Mouse (Mus musculus): ENCODE measurements around the gene Gm14548. TPM values are rescaled to one million over a fixed set of nuclear protein-coding genes. Genes with fewer than 3 reads are reported as not detected.

Gene Gm14548
- polyA plus RNA-seq, 1 experiment = not detected

Other genes with a start within 250 kb of the Gm14548 start
- gene Leng1, start 232.3 kb downstream of the Gm14548 start, polyA plus RNA-seq (2012; rRNA removed) = 12.0 and 12.9 TPM in 2 replicates
- gene Tmc4, start 220.6 kb downstream of the Gm14548 start, polyA plus RNA-seq (2012; rRNA removed) = 10.8 and 11.7 TPM in 2 replicates
- 112 and 115 TPM in 2 replicates for gene Tsen34, start 205.3 kb downstream of the Gm14548 start, polyA plus RNA-seq (2012; rRNA removed)
- 114 and 115 TPM in 2 replicates for gene Mboat7, start 204.6 kb downstream of the Gm14548 start, polyA plus RNA-seq (2012; rRNA removed)
- gene Rps9, start 194.1 kb downstream of the Gm14548 start, polyA plus RNA-seq (2012; rRNA removed) = 866 and 1,027 TPM in 2 replicates
- 0.27 and 0.31 TPM in 2 replicates for gene Pirb, start 177.7 kb downstream of the Gm14548 start, polyA plus RNA-seq (2012; rRNA removed)
- not detected in 2 replicates for gene Gm15448, start 72.4 kb downstream of the Gm14548 start, polyA plus RNA-seq (2012; rRNA removed)
- gene Pira2, start 53.1 kb downstream of the Gm14548 start, polyA plus RNA-seq (2012; rRNA removed) = 0.03 TPM in 1 of 2 replicates, not detected in the other
- gene Lilra6, start 17.4 kb upstream of the Gm14548 start, polyA plus RNA-seq (2012; rRNA removed) = not detected in 2 replicates
- gene Lair1, start 165.1 kb upstream of the Gm14548 start, polyA plus RNA-seq (2012; rRNA removed) = 4.6 and 5.0 TPM in 2 replicates
- 626 and 638 TPM in 2 replicates for gene Ttyh1, start 221.3 kb upstream of the Gm14548 start, polyA plus RNA-seq (2012; rRNA removed)
- gene Leng8, start 238.9 kb upstream of the Gm14548 start, polyA plus RNA-seq (2012; rRNA removed) = 587 and 614 TPM in 2 replicates